Mouse (Mus musculus) activated CD4-positive, CD25-positive, alpha-beta regulatory T cell (primary cell): Measurements from ENCODE around the gene Adcy10. TPM values are rescaled to one million over a fixed set of nuclear protein-coding genes. Genes with fewer than 3 reads are reported as not detected.

Experiments used
- polyA plus RNA-seq, 2 experiments: library from polyadenylated mRNA; unstranded; fragments of 100-300 nt; shearing (Covaris generic); gene quantifications; one replicate each; pipeline ENCODE4 v1.2.1; 2017

Gene Adcy10
- polyA plus RNA-seq, result under 1 TPM in 1 of 2 experiments, not detected in 1; 0.65 TPM

GRCm38 (mm10) chr1:165484688-165485233 lies at the start of gene Adcy10:
TSS of gene Adcy10 (plus strand) at chr1:165485183.

GRCm38 (mm10) chr1:165460360-165460800 lies 24.6 kb upstream of the Adcy10 start, which contains the start of the genes Dcaf6 and Mpc2:
TSS of gene Dcaf6 (minus strand) at chr1:165460475.
TSS of gene Mpc2 (plus strand) at chr1:165460637.

Other genes with a start within 250 kb of the Adcy10 start
- 10 to 100 TPM; 75.2 to 80.4 TPM for gene Tiprl, start 248.2 kb upstream of the Adcy10 start, polyA plus RNA-seq
- under 1 TPM; 0.11 to 0.54 TPM for gene Gpr161, start 189.4 kb upstream of the Adcy10 start, polyA plus RNA-seq
- gene Dcaf6, start 24.7 kb upstream of the Adcy10 start, polyA plus RNA-seq, result 10 to 100 TPM in 1 of 2 experiments, 1 to 10 TPM in 1; 6.0 to 10.5 TPM
- gene Mpc2, start 24.5 kb upstream of the Adcy10 start, polyA plus RNA-seq, result 100 to 1,000 TPM; 131 to 138 TPM
- 1 to 10 TPM in 1 of 2 experiments, under 1 TPM in 1; 0.97 to 2.1 TPM for gene Mpzl1, start 149.4 kb downstream of the Adcy10 start, polyA plus RNA-seq
- 100 to 1,000 TPM; 211 to 222 TPM for gene Rcsd1, start 224.6 kb downstream of the Adcy10 start, polyA plus RNA-seq